Mouse (Mus musculus) granulocyte monocyte progenitor cell, adult 5-6 weeks (primary cell): ENCODE measurements at regions not wholly inside any gene's neighbourhood (a gene's known extent, or its start where the extent isn't known, plus 50 kb on each side); places are given as distances from the start of the nearest gene placed in this dataset.
"Not testable (repeated sequence)": the region's sequence is repeated elsewhere in the genome, so short reads cannot be mapped to it uniquely, and the experiment has no call there.

Experiments used
- ATAC-seq: replicated peaks from 2 replicates; pipeline ENCODE4 v1.8.0; 2016; ENCODE audit warnings: mild to moderate bottlenecking, moderate TSS enrichment, inconsistent platforms; ENCODE audit not compliant: poor library complexity, severe bottlenecking

- ATAC-seq, result not testable (repeated sequence)
These were observed 2129.0 kb downstream of the Cntnap5b start for GRCm38 (mm10) chr1:101901601-101902000.

- peak; percentile 100 for ATAC-seq
These were observed 2129.7 kb downstream of the Cntnap5b start for GRCm38 (mm10) chr1:101902154-101902825.

GRCm38 (mm10) chr1:101902826-101903210 lies 2130.3 kb downstream of the Cntnap5b start:
- not testable (repeated sequence) for ATAC-seq

- ATAC-seq, result not testable (repeated sequence)
These were observed 2144.4 kb downstream of the Cntnap5b start for GRCm38 (mm10) chr1:101916991-101917390.

- no peak for ATAC-seq
These were observed 2146.3 kb downstream of the Cntnap5b start for GRCm38 (mm10) chr1:101918872-101919271.

- no peak for ATAC-seq
These were observed 2168.5 kb downstream of the Cntnap5b start for GRCm38 (mm10) chr1:101941107-101941506.
